Comparison of ENCODE assay signal across 21 mouse cellular contexts in genomic region chr2:12189026-12189425, GRCm38 (mm10).
A peak's percentile ranks its signal among the peaks of the same experiment; 100 is the strongest.
DNase-seq lines count a peak whose midpoint lies in the region; ATAC-seq lines count a peak whose summit lies in the region.
"Had no signal": no experiment of that assay in that cellular context is flagged by ENCODE, and none has a peak within 500 bp of the region (broad histone marks: within the 10 kb centered on the region; RNA-seq: fewer than 3 reads in every experiment).

No protein-coding gene starts in this region.

- intact Hi-C loops in heart, postnatal 36 days (cut with DNase I), result no loop called here

- peak overlapping the region; percentile 5; the same call in 1 of the 2 replicates for H3K27ac ChIP-seq in embryonic facial prominence, embryonic 13.5 days
- no peak overlapping the region for H3K27ac ChIP-seq in embryonic facial prominence, embryonic 10.5 days (replicated peaks)
- peak overlapping the region; percentile 21; the same call in 1 of the 2 replicates for H3K27ac ChIP-seq in limb, embryonic 10.5 days
- H3K27ac ChIP-seq: forebrain, embryonic 13.5 days; gastrocnemius, adult 2 months; hindbrain, embryonic 10.5 days; hindbrain, embryonic 14.5 days; intestine, embryonic 15.5 days had no signal

- no peak overlapping the region for H3K4me3 ChIP-seq in embryonic facial prominence, embryonic 13.5 days
- no peak overlapping the region for H3K4me3 ChIP-seq in embryonic facial prominence, embryonic 10.5 days
- H3K4me3 ChIP-seq in limb, embryonic 10.5 days, result no peak overlapping the region
- H3K4me3 ChIP-seq: forebrain, embryonic 13.5 days; gastrocnemius, adult 2 months; heart, embryonic 12.5 days; hindbrain, embryonic 10.5 days; intestine, embryonic 15.5 days had no signal

- no peaks in the 10 kb centered on the region for H3K9me3 ChIP-seq in embryonic facial prominence, embryonic 13.5 days
- no peaks in the 10 kb centered on the region for H3K9me3 ChIP-seq in embryonic facial prominence, embryonic 10.5 days
- H3K9me3 ChIP-seq in limb, embryonic 10.5 days (replicated peaks), result no peaks in the 10 kb centered on the region
- H3K9me3 ChIP-seq: forebrain, embryonic 13.5 days; heart, embryonic 12.5 days; hindbrain, embryonic 10.5 days; intestine, embryonic 15.5 days had no signal

- DNase-seq in embryonic facial prominence, embryonic 10.5 days (ENCODE audit: low spot score), result no peak
- peak; percentile 18 for DNase-seq in heart, adult 8-10 months (ENCODE audit: low spot score)
- no peak for DNase-seq in heart, postnatal 36 days
- DNase-seq in MN1 (ENCODE audit: low spot score), result peak; percentile 9
- no peak for DNase-seq in limb, embryonic 10.5 days (ENCODE audit: low spot score)
- DNase-seq in urinary bladder, postnatal 36 days (ENCODE audit: low spot score in 2 of 2), result no peak
- no peak for DNase-seq in cerebellum, adult 11 months
- DNase-seq: adrenal gland, adult 8-10 months; adrenal gland, postnatal 36 days; cerebellum, adult 8-10 months; cerebellum, postnatal 14 days; gastrocnemius, adult 2 months; gastrocnemius, postnatal 25 days; kidney, adult 2 months had no signal

- ATAC-seq in embryonic facial prominence, embryonic 13.5 days (ENCODE audit: insufficient number of reproducible peaks, insufficient read depth, low FRiP score, low TSS enrichment, low read depth), result no peak
- ATAC-seq: forebrain, embryonic 13.5 days; intestine, embryonic 15.5 days had no signal

- peaks cover 13% of the 10 kb centered on the region; the same call in 1 of the 2 replicates for H3K4me1 ChIP-seq in embryonic facial prominence, embryonic 13.5 days
- peaks cover 20% of the 10 kb centered on the region for H3K4me1 ChIP-seq in embryonic facial prominence, embryonic 10.5 days
- peaks cover 42% of the 10 kb centered on the region for H3K4me1 ChIP-seq in limb, embryonic 10.5 days
- H3K4me1 ChIP-seq: forebrain, embryonic 13.5 days; heart, embryonic 12.5 days; intestine, embryonic 15.5 days had no signal

- no peak overlapping the region for H3K4me2 ChIP-seq in embryonic facial prominence, embryonic 13.5 days
- H3K4me2 ChIP-seq: forebrain, embryonic 13.5 days; heart, embryonic 12.5 days; hindbrain, embryonic 14.5 days; intestine, embryonic 15.5 days had no signal

- H3K36me3 ChIP-seq in embryonic facial prominence, embryonic 13.5 days, result peaks cover 8% of the 10 kb centered on the region; the same call in 1 of the 2 replicates
- H3K36me3 ChIP-seq in embryonic facial prominence, embryonic 10.5 days (replicated peaks), result peaks cover 6% of the 10 kb centered on the region; the same call in 1 of the 2 replicates
- H3K36me3 ChIP-seq in limb, embryonic 10.5 days, result no peaks in the 10 kb centered on the region
- H3K36me3 ChIP-seq: heart, embryonic 12.5 days; hindbrain, embryonic 10.5 days; intestine, embryonic 15.5 days had no signal

- H3K27me3 ChIP-seq in embryonic facial prominence, embryonic 13.5 days, result no peaks in the 10 kb centered on the region
- H3K27me3 ChIP-seq in embryonic facial prominence, embryonic 10.5 days (replicated peaks; ENCODE audit: low read depth, poor library complexity, severe bottlenecking), result no peaks in the 10 kb centered on the region
- peaks cover 15% of the 10 kb centered on the region for H3K27me3 ChIP-seq in limb, embryonic 10.5 days (ENCODE audit: low read depth, poor library complexity, severe bottlenecking)
- H3K27me3 ChIP-seq: CH12.LX; forebrain, embryonic 13.5 days; heart, embryonic 12.5 days; intestine, embryonic 15.5 days had no signal

- WGBS in embryonic facial prominence, embryonic 13.5 days, result 28% methylated on average over 6 of the region's 6 CpGs
- 49% methylated on average over 6 of the region's 6 CpGs for WGBS in embryonic facial prominence, embryonic 10.5 days
- WGBS in limb, embryonic 10.5 days, result 24% methylated on average over 6 of the region's 6 CpGs

- H3K9ac ChIP-seq in embryonic facial prominence, embryonic 13.5 days, result no peak overlapping the region
- H3K9ac ChIP-seq: forebrain, embryonic 13.5 days; heart, embryonic 12.5 days; hindbrain, embryonic 14.5 days; intestine, embryonic 15.5 days had no signal

Comparison
In these comparisons a context has a peak if more than half of its experiments do, and no peak if none do; other contexts are left out.
1. DNase-seq: peak in heart, adult 8-10 months (single experiment) and MN1 (single experiment); none in embryonic facial prominence, embryonic 10.5 days (single experiment), heart, postnatal 36 days (0 of 2), limb, embryonic 10.5 days (single experiment), urinary bladder, postnatal 36 days (0 of 2) and cerebellum, adult 11 months (single experiment).